In genomic region chr9:59542766-59543324, GRCm38 (mm10) we compare ENCODE assay signal across 25 mouse cellular contexts. TPM values are rescaled to one million over a fixed set of nuclear protein-coding genes. Genes with fewer than 3 reads are reported as not detected.
DNase-seq lines count a peak whose midpoint lies in the region; ATAC-seq and TF ChIP-seq lines count a peak whose summit lies in the region.
"Had no signal": no experiment of that assay in that cellular context is flagged by ENCODE, and none has a peak within 500 bp of the region (broad histone marks: within the 10 kb centered on the region; RNA-seq: fewer than 3 reads in every experiment).

No protein-coding gene starts in this region.

- H3K9ac ChIP-seq in liver, embryonic 11.5 days (ENCODE audit: low read depth, low read length), result no peak overlapping the region
- H3K9ac ChIP-seq in intestine, postnatal 0 days (ENCODE audit: low read depth, low read length), result no peak overlapping the region
- H3K9ac ChIP-seq: forebrain, embryonic 12.5 days; limb, embryonic 15.5 days had no signal

- no peak for ATAC-seq in liver, embryonic 11.5 days (replicated peaks; ENCODE audit: low FRiP score)
- ATAC-seq in intestine, postnatal 0 days, result no peak
- ATAC-seq: midbrain, embryonic 16.5 days had no signal

- H3K9me3 ChIP-seq in liver, embryonic 11.5 days (ENCODE audit: control insufficient read depth, low read length), result no peaks in the 10 kb centered on the region
- no peaks in the 10 kb centered on the region for H3K9me3 ChIP-seq in intestine, postnatal 0 days (ENCODE audit: control insufficient read depth)
- H3K9me3 ChIP-seq: embryonic facial prominence, embryonic 10.5 days; forebrain, embryonic 12.5 days; limb, embryonic 15.5 days had no signal

- no peak for TF ChIP-seq POLR2A in bone marrow, adult 2 months (IDR thresholded peaks at IDR 0.05; ENCODE audit: borderline replicate concordance, control insufficient read depth, low read depth, low read length)

- H3K4me2 ChIP-seq in liver, embryonic 11.5 days, result peak overlapping the region; percentile 29; the same call in 1 of the 2 replicates
- H3K4me2 ChIP-seq in intestine, postnatal 0 days (replicated peaks; ENCODE audit: low read depth), result peak overlapping the region; percentile 74
- H3K4me2 ChIP-seq: forebrain, embryonic 12.5 days; limb, embryonic 15.5 days had no signal

- H3K27ac ChIP-seq in liver, embryonic 11.5 days (ENCODE audit: low read depth, low read length), result no peak overlapping the region; the same call in 1 of the 2 replicates
- peak overlapping the region; percentile 7; the same call in 1 of the 2 replicates for H3K27ac ChIP-seq in bone marrow, adult 2 months (ENCODE audit: control insufficient read depth, insufficient read depth, low read depth, low read length, poor library complexity)
- no peak overlapping the region for H3K27ac ChIP-seq in intestine, postnatal 0 days (ENCODE audit: low read depth, low read length)
- H3K27ac ChIP-seq: embryonic facial prominence, embryonic 10.5 days; forebrain, embryonic 12.5 days; heart, adult 2 months; limb, embryonic 15.5 days had no signal

- H3K4me1 ChIP-seq in liver, embryonic 11.5 days (replicated peaks; ENCODE audit: control insufficient read depth, insufficient read depth, low read length), result peaks cover 11% of the 10 kb centered on the region
- peaks cover 7% of the 10 kb centered on the region; the same call in 1 of the 2 replicates for H3K4me1 ChIP-seq in bone marrow, adult 2 months (ENCODE audit: control insufficient read depth, insufficient read depth, low read length)
- H3K4me1 ChIP-seq in intestine, postnatal 0 days (replicated peaks; ENCODE audit: control insufficient read depth, insufficient read depth, low read length), result no peaks in the 10 kb centered on the region

- H3K4me3 ChIP-seq in liver, embryonic 11.5 days (ENCODE audit: low read depth, low read length), result no peak overlapping the region
- peak overlapping the region; percentile 35 for H3K4me3 ChIP-seq in bone marrow, adult 2 months (replicated peaks; ENCODE audit: control insufficient read depth, low read depth, low read length)
- no peak overlapping the region for H3K4me3 ChIP-seq in intestine, postnatal 0 days (ENCODE audit: low read depth, low read length)
- H3K4me3 ChIP-seq: embryonic facial prominence, embryonic 10.5 days; forebrain, embryonic 12.5 days; heart, adult 2 months; limb, embryonic 15.5 days had no signal

- 0 out of 2 replicates have a peak, but pooled peaks cover 2% of the 10 kb centered on the region for H3K36me3 ChIP-seq in liver, embryonic 11.5 days (ENCODE audit: control insufficient read depth, insufficient read depth, low read length)
- no peaks in the 10 kb centered on the region; the same call in 1 of the 2 replicates for H3K36me3 ChIP-seq in intestine, postnatal 0 days (ENCODE audit: control insufficient read depth, insufficient read depth)
- H3K36me3 ChIP-seq: forebrain, embryonic 12.5 days; limb, embryonic 15.5 days had no signal

- no peaks in the 10 kb centered on the region for H3K27me3 ChIP-seq in liver, embryonic 11.5 days (replicated peaks; ENCODE audit: control insufficient read depth, insufficient read depth, low read length)
- no peaks in the 10 kb centered on the region for H3K27me3 ChIP-seq in intestine, postnatal 0 days (replicated peaks; ENCODE audit: control insufficient read depth, insufficient read depth, low read length)
- H3K27me3 ChIP-seq: forebrain, embryonic 12.5 days had no signal

- no peak for DNase-seq in liver, embryonic 11.5 days (ENCODE audit: low spot score)
- no peak for DNase-seq in liver
- peak; percentile 31 for DNase-seq in lung, postnatal 10 days
- no peak for DNase-seq in adrenal gland, postnatal 4 days (ENCODE audit: low spot score in 2 of 2)
- DNase-seq in cerebellum, adult 8-10 months, result no peak
- DNase-seq in cerebellum, adult 11 months, result no peak
- DNase-seq: adrenal gland, adult 2 months; B cell, adult 2 months; cerebellum, adult 2 months; gastrocnemius, postnatal 14 days; heart, adult 2 months; kidney, adult 9 months; kidney, postnatal 25 days; right cerebral cortex, postnatal 25 days; thymus, postnatal 14 days had no signal

- no peak for TF ChIP-seq CTCF in bone marrow, adult 2 months (IDR thresholded peaks at IDR 0.05; ENCODE audit: control insufficient read depth, insufficient read depth, low read length)
- no peak for TF ChIP-seq CTCF in intestine, postnatal 0 days (IDR thresholded peaks at IDR 0.05; ENCODE audit: low read depth)

RNA-seq across cellular contexts. Expression of gene Tmem202, which starts 3.2 kb away (rescaled TPM):
- polyA plus RNA-seq in liver, embryonic 11.5 days (2014; fragmentation: Nextera tagmentation; extraction: Ambion mirVana), result 0.22 TPM in 1 of 2 replicates, not detected in the other
- polyA plus RNA-seq in bone marrow, adult 2 months (2011; ENCODE audit: insufficient read depth, insufficient read length, low replicate concordance, missing spikeins), result not detected in 2 replicates
- 2.5 and 3.0 TPM in 2 replicates for polyA plus RNA-seq in intestine, postnatal 0 days (2015; fragmentation: Nextera tagmentation; extraction: Ambion mirVana)
- 1 to 10 TPM; 1.3 to 2.0 TPM for total RNA-seq in adrenal gland, postnatal 4 days (2021)
- total RNA-seq: common myeloid progenitor, adult 5-6 weeks; megakaryocyte-erythroid progenitor cell, adult 5-6 weeks had no signal
- polyA plus RNA-seq: embryonic facial prominence, embryonic 10.5 days; forebrain, embryonic 12.5 days; limb, embryonic 15.5 days had no signal

RNA-seq across cellular contexts. Expression of gene Hexa, which starts 3.5 kb away (rescaled TPM):
- 62.4 and 65.3 TPM in 2 replicates for polyA plus RNA-seq in liver, embryonic 11.5 days (2014; fragmentation: Nextera tagmentation; extraction: Ambion mirVana)
- 41.8 and 98.1 TPM in 2 replicates for polyA plus RNA-seq in bone marrow, adult 2 months (2011; ENCODE audit: insufficient read depth, insufficient read length, low replicate concordance, missing spikeins)
- 440 and 476 TPM in 2 replicates for polyA plus RNA-seq in intestine, postnatal 0 days (2015; fragmentation: Nextera tagmentation; extraction: Ambion mirVana)
- total RNA-seq in adrenal gland, postnatal 4 days (2021), result 10 to 100 TPM; 74.9 to 81.7 TPM

RNA-seq across cellular contexts. Expression of gene Celf6, which starts 34.9 kb away (rescaled TPM):
- 0.10 TPM in 1 of 2 replicates, not detected in the other for polyA plus RNA-seq in liver, embryonic 11.5 days (2014; fragmentation: Nextera tagmentation; extraction: Ambion mirVana)
- polyA plus RNA-seq in bone marrow, adult 2 months (2011; ENCODE audit: insufficient read depth, insufficient read length, low replicate concordance, missing spikeins), result not detected in 2 replicates
- 2.2 and 2.3 TPM in 2 replicates for polyA plus RNA-seq in intestine, postnatal 0 days (2015; fragmentation: Nextera tagmentation; extraction: Ambion mirVana)
- 10 to 100 TPM in 1 of 2 experiments, 1 to 10 TPM in 1; 8.0 to 11.5 TPM for total RNA-seq in adrenal gland, postnatal 4 days (2021)
- total RNA-seq: common myeloid progenitor, adult 5-6 weeks; gastrocnemius, postnatal 14 days; heart, adult 2 months; megakaryocyte-erythroid progenitor cell, adult 5-6 weeks; neutrophil, adult 5-6 weeks had no signal
- polyA plus RNA-seq: heart, adult 2 months; heart, postnatal 0 days had no signal

RNA-seq across cellular contexts. Expression of gene Arih1, which starts 56.4 kb away (rescaled TPM):
- polyA plus RNA-seq in liver, embryonic 11.5 days (2014; fragmentation: Nextera tagmentation; extraction: Ambion mirVana), result 11.9 and 13.2 TPM in 2 replicates
- polyA plus RNA-seq in bone marrow, adult 2 months (2011; ENCODE audit: insufficient read depth, insufficient read length, low replicate concordance, missing spikeins), result 16.9 and 27.9 TPM in 2 replicates
- 7.2 and 7.3 TPM in 2 replicates for polyA plus RNA-seq in intestine, postnatal 0 days (2015; fragmentation: Nextera tagmentation; extraction: Ambion mirVana)
- 100 to 1,000 TPM; 101 to 113 TPM for total RNA-seq in adrenal gland, postnatal 4 days (2021)
